Mouse (Mus musculus) kidney, embryonic 16.5 days (tissue): ENCODE measurements around the gene Iqgap2. TPM values are rescaled to one million over a fixed set of nuclear protein-coding genes. Genes with fewer than 3 reads are reported as not detected.

Source experiments
- polyA plus RNA-seq: library from polyadenylated mRNA; unstranded; fragments of >200 nt; fragmentation: Nextera tagmentation; extraction: Ambion mirVana; gene quantifications from 2 replicates; pipeline ENCODE4 v1.2.1, GENCODE M21; 2015

The Iqgap2 gene
- polyA plus RNA-seq, 1 experiment from 2014 or later, result 10.5 TPM

Other genes starting within 250 kb of the Iqgap2 start
- 0.22 and 0.30 TPM in 2 replicates for gene F2rl2, start 195.1 kb downstream of the Iqgap2 start, polyA plus RNA-seq
- 28.8 and 34.6 TPM in 2 replicates for gene Gm20075, start 189.5 kb upstream of the Iqgap2 start, polyA plus RNA-seq
- not detected in 2 replicates for gene Gm17190, start 190.1 kb upstream of the Iqgap2 start, polyA plus RNA-seq
- gene Sv2c, start 240.7 kb upstream of the Iqgap2 start, polyA plus RNA-seq, result 0.74 and 0.86 TPM in 2 replicates